Mouse (Mus musculus): Measurements from ENCODE around the gene Jrkl. TPM values are rescaled to one million over a fixed set of nuclear protein-coding genes. Genes with fewer than 3 reads are reported as not detected.

The Jrkl gene
- polyA plus RNA-seq, 1 experiment, result 1.9 TPM

DNA sequence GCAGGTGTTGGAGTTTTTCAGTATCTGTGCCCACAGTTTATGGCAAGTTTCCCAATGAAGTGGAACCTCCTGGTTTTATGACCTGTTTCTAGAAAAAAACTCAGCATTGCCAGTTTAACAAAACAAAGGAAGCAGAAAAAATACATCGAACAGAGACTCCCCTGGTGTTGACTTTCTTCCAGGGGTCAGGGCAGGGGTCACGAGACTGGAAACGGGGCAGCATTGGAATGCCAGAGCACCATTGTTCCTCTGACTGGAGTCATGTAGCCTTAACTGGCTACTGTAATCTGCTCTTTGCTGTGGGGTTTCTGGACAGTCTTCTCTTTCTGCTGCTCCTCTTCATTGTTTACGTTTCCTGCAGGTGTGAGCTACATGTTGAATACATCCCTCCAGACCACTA is 15.1 kb downstream of the Jrkl start:
- no peak overlapping the region for H3K4me2 ChIP-seq (ENCODE audit: low read depth)
- H3K36me3 ChIP-seq (ENCODE audit: control insufficient read depth, insufficient read depth), result no peaks in the 10 kb centered on the region
- TF ChIP-seq CEBPB (IDR thresholded peaks at IDR 0.05; ENCODE audit: insufficient read depth, poor library complexity, severe bottlenecking) (no peak), MAX (IDR thresholded peaks at IDR 0.05; ENCODE audit: low read depth) (no peak), POLR2AphosphoS2 (IDR thresholded peaks at IDR 0.05; ENCODE audit: insufficient read length, low read depth) (no peak), TCF3 (IDR thresholded peaks at IDR 0.05; ENCODE audit: insufficient read length, low read depth) (no peak)
- H3ac ChIP-seq (ENCODE audit: control insufficient read depth, insufficient read length), result no peak overlapping the region
- H3K4me3 ChIP-seq, result no peak overlapping the region
- no peaks in the 10 kb centered on the region for H3K27me3 ChIP-seq (ENCODE audit: control insufficient read depth, insufficient read depth, insufficient read length)
- no peaks in the 10 kb centered on the region for H3K79me2 ChIP-seq (ENCODE audit: control insufficient read depth, insufficient read depth)

DNA sequence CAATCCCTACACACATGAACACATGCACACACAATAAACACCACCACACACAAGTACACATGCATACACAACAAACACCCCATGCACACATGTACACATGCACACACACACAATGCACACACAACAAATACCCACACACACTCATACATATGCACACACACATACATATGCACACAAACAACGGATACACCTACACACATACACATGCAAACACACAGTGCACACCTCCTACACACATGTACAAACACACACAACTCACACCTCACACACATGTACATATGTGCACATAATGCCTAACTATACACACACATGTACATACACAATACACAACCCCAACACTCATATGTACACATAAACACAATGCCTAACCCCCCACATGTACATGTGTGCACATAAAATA is 19.8 kb downstream of the Jrkl start:
- Histone ChIP-seq H3K4me3 (no peak overlapping the region), H3K27me3 (ENCODE audit: control insufficient read depth, insufficient read depth, insufficient read length) (no peaks in the 10 kb centered on the region), H3K36me3 (ENCODE audit: control insufficient read depth, insufficient read depth) (no peaks in the 10 kb centered on the region), H3K4me2 (ENCODE audit: low read depth) (no peak overlapping the region), H3ac (ENCODE audit: control insufficient read depth, insufficient read length) (no peak overlapping the region), H3K79me2 (ENCODE audit: control insufficient read depth, insufficient read depth) (no peaks in the 10 kb centered on the region)
- TF ChIP-seq MAX (IDR thresholded peaks at IDR 0.05; ENCODE audit: low read depth) (no peak), CEBPB (IDR thresholded peaks at IDR 0.05; ENCODE audit: insufficient read depth, poor library complexity, severe bottlenecking) (no peak), POLR2AphosphoS2 (IDR thresholded peaks at IDR 0.05; ENCODE audit: insufficient read length, low read depth) (no peak), TCF3 (IDR thresholded peaks at IDR 0.05; ENCODE audit: insufficient read length, low read depth) (no peak), E2F4 (IDR thresholded peaks at IDR 0.05; ENCODE audit: insufficient read depth) (no peak)

DNA sequence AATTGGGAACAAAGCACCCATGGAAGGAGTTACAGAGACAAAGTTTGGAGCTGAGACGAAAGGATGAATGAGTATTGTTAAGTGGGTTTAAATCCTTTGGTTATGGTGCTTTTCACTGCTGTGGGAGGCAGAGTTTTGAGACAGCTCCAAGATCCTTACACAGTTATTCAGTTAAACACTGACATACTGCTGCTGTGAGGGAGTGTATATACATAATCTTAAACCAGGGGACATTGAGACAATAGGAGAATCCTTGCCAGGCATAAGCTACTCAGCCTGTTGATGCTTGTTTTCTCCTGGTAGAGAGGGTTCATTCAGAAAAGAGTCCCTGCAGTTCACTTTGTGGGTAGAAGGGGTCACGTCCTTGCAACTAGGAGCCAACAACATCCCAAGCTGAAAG is 39.3 kb downstream of the Jrkl start:
- no peak overlapping the region for H3ac ChIP-seq (ENCODE audit: control insufficient read depth, insufficient read length)
- H3K27me3 ChIP-seq (ENCODE audit: control insufficient read depth, insufficient read depth, insufficient read length), result no peaks in the 10 kb centered on the region
- H3K4me2 ChIP-seq (ENCODE audit: low read depth), result no peak overlapping the region
- no peak for TF ChIP-seq E2F4 (IDR thresholded peaks at IDR 0.05; ENCODE audit: insufficient read depth)
- TF ChIP-seq POLR2AphosphoS2 (IDR thresholded peaks at IDR 0.05; ENCODE audit: insufficient read length, low read depth), result no peak
- no peak for TF ChIP-seq TCF3 (IDR thresholded peaks at IDR 0.05; ENCODE audit: insufficient read length, low read depth)
- no peak for TF ChIP-seq MAX (IDR thresholded peaks at IDR 0.05; ENCODE audit: low read depth)
- TF ChIP-seq REST (IDR thresholded peaks at IDR 0.05; ENCODE audit: insufficient read depth, insufficient read length), result no peak
- TF ChIP-seq MYOG (IDR thresholded peaks at IDR 0.05; ENCODE audit: control insufficient read depth in 1 of 3, insufficient read depth in 1 of 3, insufficient read length in 2 of 3, low read depth in 2 of 3), result no peak
- TF ChIP-seq CEBPB (IDR thresholded peaks at IDR 0.05; ENCODE audit: insufficient read depth, poor library complexity, severe bottlenecking), result no peak
- TF ChIP-seq SRF (IDR thresholded peaks at IDR 0.05; ENCODE audit: control insufficient read depth, insufficient read length, low read depth), result no peak
- TF ChIP-seq MYOD1 (IDR thresholded peaks at IDR 0.05; ENCODE audit: control insufficient read depth in 1 of 3, insufficient read length in 2 of 3, low read depth in 2 of 3), result no peak
- no peak for TF ChIP-seq USF1 (IDR thresholded peaks at IDR 0.05; ENCODE audit: low read depth)
- no peak for TF ChIP-seq TCF12 (IDR thresholded peaks at IDR 0.05; ENCODE audit: insufficient read depth, poor library complexity, severe bottlenecking)
- no peak for TF ChIP-seq POLR2A (IDR thresholded peaks at IDR 0.05; ENCODE audit: insufficient read length, low read depth)
- no peaks in the 10 kb centered on the region for H3K79me2 ChIP-seq (ENCODE audit: control insufficient read depth, insufficient read depth)
- no peaks in the 10 kb centered on the region for H3K36me3 ChIP-seq (ENCODE audit: control insufficient read depth, insufficient read depth)
- H3K4me3 ChIP-seq, result no peak overlapping the region

DNA sequence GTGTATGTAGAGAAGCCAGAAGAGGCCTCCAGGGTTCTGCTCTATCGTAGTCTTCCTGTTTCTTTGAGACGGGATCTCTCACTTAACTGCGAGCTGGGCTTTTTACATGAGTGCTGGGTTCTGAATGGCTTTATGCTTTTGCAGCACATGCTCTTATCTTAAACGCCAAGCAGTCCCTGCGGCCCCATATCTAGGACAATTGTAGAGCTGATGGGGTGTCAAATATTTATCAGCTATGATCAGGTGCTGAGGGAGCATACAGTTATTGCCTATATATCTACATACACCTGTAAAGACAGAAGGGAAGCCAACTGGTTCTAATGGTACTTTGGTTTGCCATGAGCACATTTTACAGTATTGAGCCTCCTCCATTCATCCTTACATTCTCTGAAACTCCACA is 41.9 kb downstream of the Jrkl start:
- TF ChIP-seq MYOG (IDR thresholded peaks at IDR 0.05; ENCODE audit: control insufficient read depth in 1 of 3, insufficient read depth in 1 of 3, insufficient read length in 2 of 3, low read depth in 2 of 3), result no peak
- TF ChIP-seq TCF3 (IDR thresholded peaks at IDR 0.05; ENCODE audit: insufficient read length, low read depth), result no peak
- TF ChIP-seq REST (IDR thresholded peaks at IDR 0.05; ENCODE audit: insufficient read depth, insufficient read length), result no peak
- no peak for TF ChIP-seq MYOD1 (IDR thresholded peaks at IDR 0.05; ENCODE audit: control insufficient read depth in 1 of 3, insufficient read length in 2 of 3, low read depth in 2 of 3)
- TF ChIP-seq CEBPB (IDR thresholded peaks at IDR 0.05; ENCODE audit: insufficient read depth, poor library complexity, severe bottlenecking), result no peak
- no peak for TF ChIP-seq MAX (IDR thresholded peaks at IDR 0.05; ENCODE audit: low read depth)
- TF ChIP-seq POLR2A (IDR thresholded peaks at IDR 0.05; ENCODE audit: insufficient read length, low read depth), result no peak
- TF ChIP-seq USF1 (IDR thresholded peaks at IDR 0.05; ENCODE audit: low read depth), result no peak
- TF ChIP-seq SRF (IDR thresholded peaks at IDR 0.05; ENCODE audit: control insufficient read depth, insufficient read length, low read depth), result no peak
- no peak for TF ChIP-seq POLR2AphosphoS2 (IDR thresholded peaks at IDR 0.05; ENCODE audit: insufficient read length, low read depth)
- TF ChIP-seq E2F4 (IDR thresholded peaks at IDR 0.05; ENCODE audit: insufficient read depth), result no peak
- no peak for TF ChIP-seq TCF12 (IDR thresholded peaks at IDR 0.05; ENCODE audit: insufficient read depth, poor library complexity, severe bottlenecking)
- Histone ChIP-seq H3K27me3 (ENCODE audit: control insufficient read depth, insufficient read depth, insufficient read length) (no peaks in the 10 kb centered on the region), H3K4me3 (no peak overlapping the region), H3ac (ENCODE audit: control insufficient read depth, insufficient read length) (no peak overlapping the region), H3K79me2 (ENCODE audit: control insufficient read depth, insufficient read depth) (no peaks in the 10 kb centered on the region), H3K36me3 (ENCODE audit: control insufficient read depth, insufficient read depth) (no peaks in the 10 kb centered on the region), H3K4me2 (ENCODE audit: low read depth) (no peak overlapping the region)

DNA sequence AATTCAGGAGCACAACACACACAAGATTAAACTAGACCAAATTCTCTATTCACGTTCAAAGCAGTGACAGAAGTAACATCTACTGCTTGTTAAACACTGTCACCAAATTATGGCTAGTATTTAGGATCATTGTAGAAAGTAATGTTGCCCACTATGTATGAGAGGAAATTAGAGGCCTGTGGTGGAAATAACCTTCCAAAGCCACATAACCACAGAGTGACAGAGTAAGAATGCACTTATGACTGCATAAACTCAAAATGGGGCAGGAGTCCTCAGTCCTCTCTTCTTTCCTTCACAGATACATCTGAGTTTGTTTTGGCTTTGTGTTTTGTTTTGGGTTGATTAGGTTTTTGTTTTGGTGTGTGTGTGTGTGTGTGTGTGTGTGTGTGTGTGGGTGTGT is 42.5 kb downstream of the Jrkl start:
- Histone ChIP-seq H3K27me3 (ENCODE audit: control insufficient read depth, insufficient read depth, insufficient read length) (no peaks in the 10 kb centered on the region), H3K4me2 (ENCODE audit: low read depth) (no peak overlapping the region), H3K79me2 (ENCODE audit: control insufficient read depth, insufficient read depth) (no peaks in the 10 kb centered on the region), H3K4me3 (no peak overlapping the region), H3ac (ENCODE audit: control insufficient read depth, insufficient read length) (no peak overlapping the region), H3K36me3 (ENCODE audit: control insufficient read depth, insufficient read depth) (no peaks in the 10 kb centered on the region)
- TF ChIP-seq CEBPB (IDR thresholded peaks at IDR 0.05; ENCODE audit: insufficient read depth, poor library complexity, severe bottlenecking), result no peak
- no peak for TF ChIP-seq MYOG (IDR thresholded peaks at IDR 0.05; ENCODE audit: control insufficient read depth in 1 of 3, insufficient read depth in 1 of 3, insufficient read length in 2 of 3, low read depth in 2 of 3)
- no peak for TF ChIP-seq MYOD1 (IDR thresholded peaks at IDR 0.05; ENCODE audit: control insufficient read depth in 1 of 3, insufficient read length in 2 of 3, low read depth in 2 of 3)
- no peak for TF ChIP-seq E2F4 (IDR thresholded peaks at IDR 0.05; ENCODE audit: insufficient read depth)
- TF ChIP-seq REST (IDR thresholded peaks at IDR 0.05; ENCODE audit: insufficient read depth, insufficient read length), result no peak
- TF ChIP-seq TCF12 (IDR thresholded peaks at IDR 0.05; ENCODE audit: insufficient read depth, poor library complexity, severe bottlenecking), result no peak
- no peak for TF ChIP-seq POLR2A (IDR thresholded peaks at IDR 0.05; ENCODE audit: insufficient read length, low read depth)
- no peak for TF ChIP-seq MAX (IDR thresholded peaks at IDR 0.05; ENCODE audit: low read depth)
- no peak for TF ChIP-seq USF1 (IDR thresholded peaks at IDR 0.05; ENCODE audit: low read depth)
- TF ChIP-seq SRF (IDR thresholded peaks at IDR 0.05; ENCODE audit: control insufficient read depth, insufficient read length, low read depth), result no peak
- no peak for TF ChIP-seq TCF3 (IDR thresholded peaks at IDR 0.05; ENCODE audit: insufficient read length, low read depth)
- no peak for TF ChIP-seq POLR2AphosphoS2 (IDR thresholded peaks at IDR 0.05; ENCODE audit: insufficient read length, low read depth)

Measured in myocyte (in vitro differentiated cells).